Mouse (Mus musculus) liver, postnatal 0 days (tissue): ENCODE results near the gene Gm3880. TPM values are rescaled to one million over a fixed set of nuclear protein-coding genes. Genes with fewer than 3 reads are reported as not detected.
A peak's percentile ranks its signal among the peaks of the same experiment; 100 is the strongest.

Source experiments
- ATAC-seq: fragments of 200-750 bp; cut with Nextera tagmentation; 2 replicates; pipeline ENCODE4 v1.8.0; 2017; ENCODE audit warnings: mild to moderate bottlenecking, moderate library complexity
- DNase-seq: peaks from one replicate; pipeline ENCODE4 v3.0.0-alpha.2; 2016
- H3K27ac ChIP-seq: fragments of 300-500 bp; sonication (generic); 2 replicates; pipeline ENCODE4 v1.5.1; 2014; ENCODE audit warnings: antibody characterized with exemption, moderate library complexity, mild to moderate bottlenecking, low read depth
- H3K27me3 ChIP-seq: fragments of 300-500 bp; sonication (generic); 2 replicates; pipeline ENCODE4 v1.6.1; 2014; ENCODE audit warnings: low read length, control low read depth, mixed read lengths; ENCODE audit not compliant: insufficient read depth
- H3K36me3 ChIP-seq: fragments of 300-500 bp; sonication (generic); replicated peaks from 2 replicates; pipeline ENCODE4 v1.6.1; 2014; ENCODE audit warnings: mild to moderate bottlenecking, control low read depth, low read length, moderate library complexity, mixed read lengths; ENCODE audit not compliant: insufficient read depth
- H3K4me1 ChIP-seq: fragments of 300-500 bp; sonication (generic); 2 replicates; pipeline ENCODE4 v1.6.1; 2014; ENCODE audit warnings: antibody characterized with exemption, mild to moderate bottlenecking, control low read depth; ENCODE audit not compliant: insufficient read depth
- H3K4me2 ChIP-seq: fragments of 300-500 bp; sonication (generic); 2 replicates; pipeline ENCODE4 v1.6.1; 2014; ENCODE audit warnings: low read depth, mild to moderate bottlenecking, low read length, moderate library complexity, mixed read lengths
- H3K4me3 ChIP-seq: fragments of 300-500 bp; sonication (generic); 2 replicates; pipeline ENCODE4 v1.5.1; 2014; ENCODE audit warnings: low read depth, low read length
- H3K9ac ChIP-seq: fragments of 300-500 bp; sonication (generic); replicated peaks from 2 replicates; pipeline ENCODE4 v1.6.1; 2014; ENCODE audit warnings: mild to moderate bottlenecking, moderate library complexity
- H3K9me3 ChIP-seq: fragments of 300-500 bp; sonication (generic); 2 replicates; pipeline ENCODE4 v1.6.1; 2016; ENCODE audit warnings: mild to moderate bottlenecking, control low read depth, low read length, mixed read lengths
- CTCF ChIP-seq: sonication (generic); IDR thresholded peaks from 2 replicates; pipeline ENCODE4 v1.5.1; 2016; ENCODE audit warnings: antibody characterized with exemption, low read depth
- EP300 ChIP-seq: IDR thresholded peaks from 2 replicates; pipeline ENCODE4 v1.6.1; 2016; ENCODE audit warnings: antibody characterized with exemption, low read depth, mild to moderate bottlenecking
- WGBS: fragments of 180-500 bp; shearing (Covaris S2); extraction: QIAGEN DNeasy Blood & Tissue Kit; methylation state at CpG from one replicate; pipeline ENCODE4 v1.1.7; 2014; ENCODE audit not compliant: insufficient replicate concordance; 5-methylcytosine and 5-hydroxymethylcytosine counted together
- polyA plus RNA-seq: library from polyadenylated mRNA; unstranded; fragments of >200 nt; fragmentation: Nextera tagmentation; extraction: Ambion mirVana; gene quantifications from 2 replicates; pipeline ENCODE4 v1.2.1, GENCODE M21; 2015

The Gm3880 gene
- polyA plus RNA-seq, 1 experiment from 2014 or later, result not detected

GRCm38 (mm10) chrX:102660712-102661111, 26.1 kb downstream of the Gm3880 start:
- no peaks in the 10 kb centered on the region for H3K4me1 ChIP-seq
- H3K4me2 ChIP-seq, result no peak overlapping the region
- 20% methylated on average over 3 of the region's 3 CpGs for WGBS
- no peaks in the 10 kb centered on the region for H3K9me3 ChIP-seq
- no peak overlapping the region for H3K4me3 ChIP-seq
- H3K27ac ChIP-seq, result no peak overlapping the region
- TF ChIP-seq EP300, result no peak
- peak; percentile 54 for TF ChIP-seq CTCF
- no peaks in the 10 kb centered on the region for H3K36me3 ChIP-seq
- H3K9ac ChIP-seq, result no peak overlapping the region
- ATAC-seq (no peak), DNase-seq (no peak)
- no peaks in the 10 kb centered on the region for H3K27me3 ChIP-seq

GRCm38 (mm10) chrX:102645691-102646090, 41.1 kb downstream of the Gm3880 start:
- Histone ChIP-seq H3K9me3 (no peaks in the 10 kb centered on the region), H3K4me3 (no peak overlapping the region), H3K27ac (no peak overlapping the region), H3K9ac (no peak overlapping the region), H3K36me3 (no peaks in the 10 kb centered on the region), H3K4me2 (no peak overlapping the region), H3K27me3 (0 out of 2 replicates have a peak, but pooled peaks cover 5% of the 10 kb centered on the region), H3K4me1 (no peaks in the 10 kb centered on the region)
- ATAC-seq, result no peak
- WGBS, result 89% methylated on average over 1 of the region's 1 CpGs
- DNase-seq, result no peak
- TF ChIP-seq EP300, result no peak
- TF ChIP-seq CTCF, result no peak

GRCm38 (mm10) chrX:102645146-102645545, 41.6 kb downstream of the Gm3880 start:
- no peak overlapping the region for H3K27ac ChIP-seq
- H3K36me3 ChIP-seq, result no peaks in the 10 kb centered on the region
- TF ChIP-seq CTCF (no peak), EP300 (no peak)
- DNase-seq, result no peak
- no peaks in the 10 kb centered on the region for H3K9me3 ChIP-seq
- WGBS, result 47% methylated on average over 6 of the region's 6 CpGs
- 0 out of 2 replicates have a peak overlapping the region, but pooled peaks have one; percentile 55 for H3K4me3 ChIP-seq
- peak overlapping the region; percentile 60 for H3K4me2 ChIP-seq
- no peak for ATAC-seq
- no peaks in the 10 kb centered on the region for H3K4me1 ChIP-seq
- H3K27me3 ChIP-seq, result 0 out of 2 replicates have a peak, but pooled peaks cover 5% of the 10 kb centered on the region
- no peak overlapping the region for H3K9ac ChIP-seq

GRCm38 (mm10) chrX:102644573-102644951, 42.2 kb downstream of the Gm3880 start:
- H3K4me2 ChIP-seq, result peak overlapping the region; percentile 60
- H3K36me3 ChIP-seq, result no peaks in the 10 kb centered on the region
- 0 out of 2 replicates have a peak overlapping the region, but pooled peaks have one; percentile 22 for H3K27ac ChIP-seq
- H3K27me3 ChIP-seq, result 0 out of 2 replicates have a peak, but pooled peaks cover 5% of the 10 kb centered on the region
- ATAC-seq, result peak; percentile 33; the same call in 1 of the 2 replicates
- no peak for DNase-seq
- H3K9me3 ChIP-seq, result no peaks in the 10 kb centered on the region
- TF ChIP-seq CTCF (no peak), EP300 (no peak)
- WGBS, result 23% methylated on average over 8 of the region's 8 CpGs
- H3K9ac ChIP-seq, result peak overlapping the region; percentile 57
- H3K4me1 ChIP-seq, result no peaks in the 10 kb centered on the region
- peak overlapping the region; percentile 55 for H3K4me3 ChIP-seq

GRCm38 (mm10) chrX:102643823-102644572, 42.8 kb downstream of the Gm3880 start, which contains the start of gene Phka1:
Gene Phka1 (minus strand): TSS chrX:102644246.
- WGBS, result 19% methylated on average over 50 of the region's 60 CpGs
- H3K4me2 ChIP-seq, result peak within 1 kb of the TSS; percentile 60
- no peaks in the 10 kb centered on the region for H3K9me3 ChIP-seq
- ATAC-seq, result peak; percentile 97
- peak within 1 kb of the TSS; percentile 55 for H3K4me3 ChIP-seq
- peak within 1 kb of the TSS; percentile 22; the same call in 1 of the 2 replicates for H3K27ac ChIP-seq
- TF ChIP-seq CTCF (no peak), EP300 (no peak)
- peak within 1 kb of the TSS; percentile 57 for H3K9ac ChIP-seq
- no peaks in the 10 kb centered on the region for H3K36me3 ChIP-seq
- no peaks in the 10 kb centered on the region for H3K4me1 ChIP-seq
- peak; percentile 77 for DNase-seq
- 0 out of 2 replicates have a peak, but pooled peaks cover 5% of the 10 kb centered on the region for H3K27me3 ChIP-seq

Other genes starting within 250 kb of the Gm3880 start
- 3.3 TPM in 2 replicates for gene Hdac8, start 181.6 kb downstream of the Gm3880 start, polyA plus RNA-seq
- gene Phka1, start 42.7 kb downstream of the Gm3880 start, polyA plus RNA-seq, result 0.72 and 0.76 TPM in 2 replicates
- gene Gm9112, start 20.7 kb upstream of the Gm3880 start, polyA plus RNA-seq, result not detected in 2 replicates
- gene Dmrtc1b, start 20.9 kb upstream of the Gm3880 start, polyA plus RNA-seq, result not detected in 2 replicates
- gene Dmrtc1c1, start 116.0 kb upstream of the Gm3880 start, polyA plus RNA-seq, result not detected in 2 replicates
- not detected in 2 replicates for gene Dmrtc1c2, start 167.6 kb upstream of the Gm3880 start, polyA plus RNA-seq
- gene 1700031F05Rik, start 181.0 kb upstream of the Gm3880 start, polyA plus RNA-seq, result not detected in 2 replicates
- gene Dmrtc1a, start 221.7 kb upstream of the Gm3880 start, polyA plus RNA-seq, result not detected in 2 replicates
- not detected in 2 replicates for gene 1700011M02Rik, start 221.9 kb upstream of the Gm3880 start, polyA plus RNA-seq
- not detected in 2 replicates for gene 1700018G05Rik, start 241.4 kb upstream of the Gm3880 start, polyA plus RNA-seq